Mouse (Mus musculus): ENCODE results near the gene Sgca.

Sgca gene

GRCm38 (mm10) chr11:94943054-94943453, 33.1 kb downstream of the Sgca start:
- DNase-seq (ENCODE audit: low read depth, low spot score), result no peak

DNA sequence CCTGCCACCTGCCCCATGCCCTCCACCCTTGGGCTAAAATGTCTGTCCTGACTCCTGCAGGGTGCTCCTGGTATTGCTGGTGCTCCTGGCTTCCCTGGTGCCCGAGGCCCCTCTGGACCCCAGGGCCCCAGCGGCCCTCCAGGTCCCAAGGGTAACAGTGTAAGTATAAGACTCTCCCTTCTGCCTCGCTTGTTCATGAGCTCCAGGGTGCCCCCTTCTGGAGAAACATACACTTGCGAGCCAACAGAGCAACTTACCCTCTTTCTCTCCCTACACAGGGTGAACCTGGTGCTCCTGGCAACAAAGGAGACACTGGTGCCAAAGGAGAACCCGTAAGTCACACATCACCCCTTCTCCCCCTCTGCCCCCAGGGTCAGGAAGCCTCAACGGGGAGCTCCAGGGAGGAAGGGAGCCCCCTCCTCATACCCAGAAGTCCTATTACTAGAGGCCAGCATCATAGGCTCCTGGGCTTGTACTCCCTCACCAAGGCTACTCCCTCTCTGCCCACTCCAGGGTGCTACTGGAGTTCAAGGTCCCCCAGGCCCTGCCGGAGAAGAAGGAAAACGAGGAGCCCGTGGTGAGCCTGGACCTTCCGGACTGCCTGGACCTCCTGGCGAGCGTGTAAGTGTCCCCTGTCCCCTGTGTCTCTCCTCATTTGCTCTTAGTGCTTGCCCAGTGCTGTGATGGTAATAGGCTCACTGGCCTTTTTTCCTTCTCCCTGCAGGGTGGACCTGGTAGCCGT, 33.7 kb downstream of the Sgca start:
- DNase-seq (ENCODE audit: low read depth, low spot score), result no peak

DNA sequence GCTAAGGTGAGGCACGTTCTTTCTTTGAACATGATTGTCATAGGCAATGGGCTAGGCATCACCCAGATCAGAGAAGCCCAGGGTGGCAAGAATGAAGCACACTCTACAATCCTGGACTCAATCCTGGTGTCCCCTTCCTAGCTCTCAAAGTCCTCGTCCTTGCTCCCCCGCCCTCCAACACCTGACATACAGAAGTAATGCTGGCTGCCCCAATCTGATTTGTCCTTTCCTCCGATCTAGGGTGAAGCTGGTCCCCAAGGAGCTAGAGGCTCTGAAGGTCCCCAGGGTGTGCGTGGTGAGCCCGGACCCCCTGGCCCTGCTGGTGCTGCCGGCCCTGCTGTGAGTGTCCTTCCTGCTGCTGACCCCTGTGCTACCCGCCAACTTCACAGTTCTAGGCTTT, 34.4 kb downstream of the Sgca start:
- DNase-seq (ENCODE audit: low read depth, low spot score), result no peak

DNA sequence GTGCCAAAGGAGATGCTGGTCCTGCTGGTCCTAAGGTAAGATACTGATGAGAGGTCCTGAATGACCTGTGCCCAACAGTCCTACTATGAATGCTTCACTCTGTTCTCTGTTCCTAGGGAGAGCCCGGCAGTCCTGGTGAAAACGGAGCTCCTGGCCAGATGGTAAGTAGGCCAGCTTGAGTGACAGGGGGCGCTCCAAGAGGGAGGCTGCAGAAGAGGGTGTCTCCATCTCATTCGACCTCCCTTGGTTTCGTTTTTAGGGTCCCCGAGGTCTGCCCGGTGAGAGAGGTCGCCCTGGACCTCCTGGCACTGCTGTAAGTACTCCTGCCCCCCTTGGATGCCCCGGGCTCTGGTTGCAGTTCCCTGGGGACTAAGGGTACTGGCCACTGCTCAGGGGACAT, 35.0 kb downstream of the Sgca start:
- DNase-seq (ENCODE audit: low read depth, low spot score), result no peak

- DNase-seq (ENCODE audit: low read depth, low spot score), result no peak
Observed at GRCm38 (mm10) chr11:94939280-94939679, 36.8 kb downstream of the Sgca start.

GRCm38 (mm10) chr11:94938296-94938695, 37.8 kb downstream of the Sgca start:
- no peak for DNase-seq (ENCODE audit: low read depth, low spot score)

GRCm38 (mm10) chr11:94937787-94938186, 38.3 kb downstream of the Sgca start:
- DNase-seq (ENCODE audit: low read depth, low spot score), result no peak

DNA sequence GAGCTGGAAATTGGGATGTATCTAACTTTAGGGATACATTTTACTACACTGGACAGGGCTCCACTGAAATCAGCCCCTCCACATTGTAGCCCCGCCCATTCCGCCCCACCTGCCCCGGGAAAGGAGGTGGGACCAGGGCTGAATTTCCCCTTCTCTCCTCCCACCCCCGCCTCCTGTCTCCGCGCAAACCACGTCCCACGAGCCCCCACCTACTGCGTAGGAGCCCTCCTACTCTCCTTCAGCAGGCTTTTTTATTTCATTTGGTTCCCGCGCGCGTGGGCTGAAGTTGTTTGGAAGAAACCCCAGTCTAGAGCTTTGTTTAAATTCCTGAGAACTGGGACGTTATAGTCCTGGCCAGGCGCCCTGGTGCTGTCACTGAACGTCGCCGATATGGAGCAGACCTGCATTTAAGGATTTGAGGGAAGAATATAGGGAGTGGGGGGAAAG, 38.8 kb downstream of the Sgca start:
- no peak for DNase-seq (ENCODE audit: low read depth, low spot score)

DNA sequence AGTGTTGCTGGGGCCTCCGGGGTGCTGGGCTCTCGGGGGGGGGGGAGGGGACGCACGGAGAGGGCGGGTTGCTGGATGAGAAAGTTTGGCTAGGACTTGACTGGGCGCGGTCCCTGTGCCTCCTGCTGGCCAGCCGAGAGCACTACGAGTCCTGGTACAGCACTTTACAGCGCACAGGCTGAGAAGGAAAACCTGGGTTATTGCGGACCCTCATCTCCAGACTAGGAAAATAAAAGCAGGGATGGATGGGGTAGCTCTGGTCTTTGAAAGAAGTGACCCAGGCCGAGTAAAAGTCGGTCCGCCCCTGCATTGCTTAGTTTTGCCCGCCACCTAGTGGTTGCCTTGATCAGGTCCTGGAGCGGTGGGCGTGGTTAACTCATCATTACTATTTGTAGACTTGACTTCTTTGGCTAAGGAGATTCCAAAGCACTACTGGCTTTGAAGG, 39.3 kb downstream of the Sgca start:
- peak; percentile 82 for DNase-seq (ENCODE audit: low read depth, low spot score)

- DNase-seq (ENCODE audit: low read depth, low spot score), result no peak
Observed at GRCm38 (mm10) chr11:94936045-94936444, 40.1 kb downstream of the Sgca start, which contains the start of gene Col1a1. Gene Col1a1, plus strand, starts transcription at chr11:94936224.

DNA sequence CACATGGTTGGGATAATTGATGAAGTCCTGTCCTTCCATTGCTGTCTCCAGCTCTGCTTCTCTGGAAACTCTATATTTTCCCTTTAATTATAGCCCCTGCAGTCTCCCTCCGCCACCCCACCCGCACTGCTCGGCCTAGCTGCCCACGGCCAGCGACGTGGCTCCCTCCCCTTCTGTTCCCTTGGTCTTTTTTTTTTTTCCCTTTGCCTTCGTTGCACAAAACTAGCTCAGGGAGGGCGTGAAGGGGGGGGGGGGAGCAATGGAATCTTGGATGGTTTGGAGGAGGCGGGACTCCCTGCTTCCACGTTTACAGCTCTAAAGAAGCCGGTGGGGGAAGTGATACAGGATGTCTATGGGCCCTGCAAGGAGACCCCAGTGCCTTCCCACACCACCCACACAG, 41.6 kb downstream of the Sgca start:
- no peak for DNase-seq (ENCODE audit: low read depth, low spot score)

GRCm38 (mm10) chr11:94933584-94933983, 42.5 kb downstream of the Sgca start:
- no peak for DNase-seq (ENCODE audit: low read depth, low spot score)

DNA sequence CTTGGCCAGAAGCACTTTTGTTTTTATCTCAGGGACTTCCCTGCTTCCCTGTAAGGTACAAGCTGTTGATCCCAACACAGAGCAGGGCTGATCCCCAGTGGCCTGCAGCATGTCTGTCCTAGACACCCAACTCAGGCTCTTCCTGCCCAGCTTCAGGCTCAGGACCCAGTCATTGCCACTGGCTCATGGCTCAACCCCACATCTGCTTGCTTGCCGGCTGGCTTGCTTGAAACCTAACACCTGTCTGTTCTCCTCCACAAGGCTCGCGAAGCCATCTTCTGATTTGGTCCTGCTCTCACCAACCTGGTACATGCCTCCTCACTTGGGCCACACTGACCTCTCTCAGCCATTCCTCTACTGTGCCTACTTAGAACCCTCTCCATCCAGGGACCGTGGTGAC, 46.0 kb downstream of the Sgca start:
- no peak for DNase-seq (ENCODE audit: low read depth, low spot score)

- DNase-seq (ENCODE audit: low read depth, low spot score), result no peak
Observed at GRCm38 (mm10) chr11:94929599-94929998, 46.5 kb downstream of the Sgca start.

GRCm38 (mm10) chr11:94928820-94929219, 47.3 kb downstream of the Sgca start:
- no peak for DNase-seq (ENCODE audit: low read depth, low spot score)

DNA sequence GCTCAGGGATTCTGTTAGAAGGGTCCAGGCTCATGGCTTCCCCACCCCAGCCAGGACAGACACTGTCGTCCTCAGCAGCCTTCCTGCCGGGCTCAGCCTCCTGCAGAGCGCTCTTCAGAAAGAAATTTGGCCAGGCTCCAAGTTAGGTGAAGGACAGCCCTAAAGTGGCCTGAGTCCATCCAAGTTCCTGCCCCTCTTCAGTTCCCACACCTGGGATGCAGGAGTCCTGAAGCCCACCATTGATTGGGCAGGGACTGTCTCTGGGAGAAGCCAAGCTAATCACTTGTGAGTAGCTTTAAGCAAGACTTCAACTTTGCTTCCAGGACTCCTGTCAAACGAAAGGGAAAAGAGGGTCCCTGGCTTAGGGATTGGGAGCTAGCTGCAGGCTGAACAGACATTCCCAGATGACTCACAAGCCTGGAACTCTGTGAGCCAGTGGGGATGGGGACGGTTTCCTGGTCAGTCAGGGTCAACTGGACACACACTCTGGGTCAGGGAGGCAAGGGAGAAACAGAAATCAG, 48.3 kb downstream of the Sgca start:
- no peak for DNase-seq (ENCODE audit: low read depth, low spot score)

DNA sequence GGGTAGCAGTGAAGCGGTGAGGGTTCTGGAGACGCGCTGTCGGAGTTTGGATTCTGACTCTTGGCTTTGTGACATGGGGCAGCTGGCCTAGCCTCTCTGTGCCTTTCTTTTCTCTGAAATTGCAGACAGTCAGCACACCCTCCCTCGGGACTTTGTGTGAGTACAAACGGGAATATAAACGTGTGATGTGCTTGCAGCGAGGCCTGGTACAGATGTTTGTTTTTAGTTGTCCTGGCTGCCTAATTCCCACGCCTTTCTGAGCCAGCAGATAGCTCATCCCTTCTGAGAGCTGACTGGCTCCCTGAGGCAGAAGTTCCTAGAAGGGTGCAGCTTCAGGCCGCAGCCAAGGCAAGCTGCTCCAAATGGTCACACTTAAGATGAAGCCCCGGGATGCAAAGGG, 49.7 kb downstream of the Sgca start:
- no peak for DNase-seq (ENCODE audit: low read depth, low spot score)

GRCm38 (mm10) chr11:94924977-94925376, 51.1 kb downstream of the Sgca start:
- DNase-seq (ENCODE audit: low read depth, low spot score), result no peak

- DNase-seq (ENCODE audit: low read depth, low spot score), result no peak
Observed at GRCm38 (mm10) chr11:94920996-94921401, 55.1 kb downstream of the Sgca start.

- no peak for DNase-seq (ENCODE audit: low read depth, low spot score)
Observed at GRCm38 (mm10) chr11:94917717-94918116, 58.4 kb downstream of the Sgca start.

DNA sequence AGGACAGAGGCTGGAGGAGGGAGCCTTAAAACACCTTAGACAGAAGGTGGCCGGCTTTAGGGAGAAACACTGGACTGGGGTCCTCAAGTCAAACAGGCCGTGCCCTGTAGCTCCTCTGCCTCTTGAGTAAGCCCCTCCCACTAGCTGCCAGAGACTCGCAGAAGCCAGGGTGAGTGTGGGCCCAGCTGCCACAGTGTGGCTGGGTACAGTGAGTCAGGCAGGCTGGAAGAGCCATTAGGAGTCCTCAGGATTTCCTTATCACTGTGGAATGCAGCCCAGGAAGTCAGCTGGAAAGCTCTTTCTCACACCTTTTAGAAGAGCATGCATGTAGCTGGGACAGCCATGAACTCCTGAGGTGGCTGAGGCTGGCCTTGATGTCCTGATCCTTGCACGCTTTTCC, 59.6 kb downstream of the Sgca start:
- no peak for DNase-seq (ENCODE audit: low read depth, low spot score)

GRCm38 (mm10) chr11:94915675-94916403, 60.3 kb downstream of the Sgca start:
- no peak for DNase-seq (ENCODE audit: low read depth, low spot score)

All from WW6 (cell line).